Mouse (Mus musculus): ENCODE results near the gene Mief2.

DNA sequence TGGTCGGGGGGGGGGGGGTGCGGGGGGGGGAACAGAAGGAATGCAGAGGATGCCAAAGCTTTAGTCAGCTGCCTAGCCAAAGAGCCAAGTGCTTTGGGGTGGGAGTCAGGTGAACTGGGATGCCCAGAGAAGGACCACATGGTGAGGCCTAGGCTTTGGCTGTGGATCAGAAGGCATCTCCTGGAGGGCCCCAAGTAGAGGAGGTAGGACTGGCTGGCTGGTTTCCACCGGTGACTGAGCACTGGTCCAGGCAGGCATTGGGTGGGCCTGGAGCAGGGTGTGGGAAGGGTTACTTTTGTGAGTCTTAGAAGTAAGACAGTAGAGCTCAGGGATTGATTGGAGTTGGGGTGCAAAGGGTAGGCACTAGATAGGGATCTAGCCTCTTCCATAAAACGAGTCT is 26.6 kb upstream of the Mief2 start:
- TF ChIP-seq CTCF (IDR thresholded peaks at IDR 0.05; ENCODE audit: low read depth) = no peak
- TF ChIP-seq EP300 (optimal IDR thresholded peaks at IDR 0.05) = no peak

All from stomach, postnatal 0 days (tissue).